Mouse (Mus musculus) liver, embryonic 11.5 days (tissue): ENCODE data around the gene Cep164. TPM values are rescaled to one million over a fixed set of nuclear protein-coding genes. Genes with fewer than 3 reads are reported as not detected.

Source experiments
- ATAC-seq: fragments of 200-750 bp; cut with Nextera tagmentation; replicated peaks from 2 replicates; pipeline ENCODE4 v1.8.0; 2017; ENCODE audit warnings: moderate number of reproducible peaks, mild to moderate bottlenecking, moderate TSS enrichment, moderate library complexity; ENCODE audit not compliant: low FRiP score
- DNase-seq: peaks from one replicate; pipeline ENCODE4 v3.0.0-alpha.2; 2017; ENCODE audit warnings: low spot score
- H3K27ac ChIP-seq: fragments of 300-500 bp; sonication (generic); 2 replicates; pipeline ENCODE4 v1.5.1; 2014; ENCODE audit warnings: mild to moderate bottlenecking, low read depth, low read length, control low read depth
- H3K27me3 ChIP-seq: fragments of 300-500 bp; sonication (generic); replicated peaks from 2 replicates; pipeline ENCODE4 v1.6.1; 2014; ENCODE audit warnings: low read length, mixed read lengths; ENCODE audit not compliant: control insufficient read depth, insufficient read depth
- H3K36me3 ChIP-seq: fragments of 300-500 bp; sonication (generic); 2 replicates; pipeline ENCODE4 v1.6.1; 2014; ENCODE audit warnings: mild to moderate bottlenecking, low read length, moderate library complexity, mixed read lengths; ENCODE audit not compliant: control insufficient read depth, insufficient read depth
- H3K4me1 ChIP-seq: fragments of 300-500 bp; sonication (generic); replicated peaks from 2 replicates; pipeline ENCODE4 v1.6.1; 2014; ENCODE audit warnings: low read length, mixed read lengths; ENCODE audit not compliant: control insufficient read depth, insufficient read depth
- H3K4me2 ChIP-seq: fragments of 300-500 bp; sonication (generic); 2 replicates; pipeline ENCODE4 v1.6.1; 2014; ENCODE audit warnings: mild to moderate bottlenecking, control low read depth, moderate library complexity
- H3K4me3 ChIP-seq: fragments of 300-500 bp; sonication (generic); 2 replicates; pipeline ENCODE4 v1.5.1; 2014; ENCODE audit warnings: low read depth, low read length, control low read depth
- H3K9ac ChIP-seq: fragments of 300-500 bp; sonication (generic); 2 replicates; pipeline ENCODE4 v1.6.1; 2014; ENCODE audit warnings: low read depth, low read length, control low read depth
- H3K9me3 ChIP-seq: fragments of 300-500 bp; sonication (generic); 2 replicates; pipeline ENCODE4 v1.6.1; 2016; ENCODE audit warnings: low read length, inconsistent platforms, mixed read lengths; ENCODE audit not compliant: control insufficient read depth
- WGBS: fragments of 180-500 bp; shearing (Covaris S2); extraction: QIAGEN DNeasy Blood & Tissue Kit; methylation state at CpG from one replicate; pipeline ENCODE4 v1.1.7; 2014; 5-methylcytosine and 5-hydroxymethylcytosine counted together
- polyA plus RNA-seq: library from polyadenylated mRNA; unstranded; fragments of >200 nt; fragmentation: Nextera tagmentation; extraction: Ambion mirVana; gene quantifications from 2 replicates; pipeline ENCODE4 v1.2.1, GENCODE M21; 2014

Gene Cep164
- polyA plus RNA-seq, 1 experiment from 2014 or later = 12.9 TPM

- ATAC-seq = no peak
- Histone ChIP-seq H3K27ac (no peak overlapping the region), H3K9ac (no peak overlapping the region), H3K27me3 (0 out of 2 replicates have a peak, but pooled peaks cover 6% of the 10 kb centered on the region), H3K4me2 (peak overlapping the region; percentile 88), H3K4me1 (peaks cover 17% of the 10 kb centered on the region), H3K36me3 (no peaks in the 10 kb centered on the region), H3K4me3 (no peak overlapping the region), H3K9me3 (no peaks in the 10 kb centered on the region)
- 73% methylated on average over 6 of the region's 6 CpGs for WGBS
- DNase-seq = no peak
These were observed 13.0 kb upstream of the Cep164 start for GRCm38 (mm10) chr9:45841458-45841857.

GRCm38 (mm10) chr9:45840331-45840730 is 11.8 kb upstream of the Cep164 start:
- no peak for ATAC-seq
- Histone ChIP-seq H3K9me3 (no peaks in the 10 kb centered on the region), H3K4me1 (peaks cover 17% of the 10 kb centered on the region), H3K4me2 (peak overlapping the region; percentile 88), H3K4me3 (peak overlapping the region; percentile 71), H3K9ac (no peak overlapping the region), H3K27me3 (0 out of 2 replicates have a peak, but pooled peaks cover 6% of the 10 kb centered on the region), H3K36me3 (no peaks in the 10 kb centered on the region), H3K27ac (no peak overlapping the region)
- WGBS = 64% methylated on average over 5 of the region's 5 CpGs
- DNase-seq = no peak

GRCm38 (mm10) chr9:45839982-45840300 is 11.4 kb upstream of the Cep164 start:
- 74% methylated on average over 7 of the region's 7 CpGs for whole genome bisulfite sequencing
- Histone ChIP-seq H3K9ac (peak overlapping the region; percentile 22; the same call in 1 of the 2 replicates), H3K27me3 (0 out of 2 replicates have a peak, but pooled peaks cover 6% of the 10 kb centered on the region), H3K9me3 (no peaks in the 10 kb centered on the region), H3K27ac (no peak overlapping the region), H3K4me1 (peaks cover 17% of the 10 kb centered on the region), H3K4me3 (peak overlapping the region; percentile 71), H3K36me3 (no peaks in the 10 kb centered on the region), H3K4me2 (peak overlapping the region; percentile 88)
- ATAC-seq = peak; percentile 16; the same call in 1 of the 2 replicates
- no peak for DNase-seq

- Histone ChIP-seq H3K4me3 (peak overlapping the region; percentile 71), H3K9me3 (no peaks in the 10 kb centered on the region), H3K27me3 (0 out of 2 replicates have a peak, but pooled peaks cover 6% of the 10 kb centered on the region), H3K27ac (peak overlapping the region; percentile 52), H3K4me2 (peak overlapping the region; percentile 88), H3K4me1 (peaks cover 17% of the 10 kb centered on the region), H3K36me3 (no peaks in the 10 kb centered on the region), H3K9ac (peak overlapping the region; percentile 71)
- WGBS = 15% methylated on average over 17 of the region's 17 CpGs
- ATAC-seq (peak; percentile 36), DNase-seq (no peak)
These were observed 10.9 kb upstream of the Cep164 start for GRCm38 (mm10) chr9:45839139-45839981.

GRCm38 (mm10) chr9:45838434-45839138 is 10.1 kb upstream of the Cep164 start, which contains the start of gene Bace1:
Bace1 (plus strand) TSS chr9:45838580.
- no peaks in the 10 kb centered on the region for H3K9me3 ChIP-seq
- ATAC-seq (peak; percentile 71), DNase-seq (peak; percentile 56)
- H3K4me1 ChIP-seq = peaks cover 17% of the 10 kb centered on the region
- H3K4me3 ChIP-seq = peak within 1 kb of the TSS; percentile 71
- H3K9ac ChIP-seq = peak within 1 kb of the TSS; percentile 71
- H3K4me2 ChIP-seq = peak within 1 kb of the TSS; percentile 88
- H3K27me3 ChIP-seq = 0 out of 2 replicates have a peak, but pooled peaks cover 6% of the 10 kb centered on the region
- H3K36me3 ChIP-seq = no peaks in the 10 kb centered on the region
- 2% methylated on average over 39 of the region's 40 CpGs for WGBS
- peak within 1 kb of the TSS; percentile 52 for H3K27ac ChIP-seq

- Histone ChIP-seq H3K9me3 (no peaks in the 10 kb centered on the region), H3K27me3 (0 out of 2 replicates have a peak, but pooled peaks cover 6% of the 10 kb centered on the region), H3K9ac (no peak overlapping the region; the same call in 1 of the 2 replicates), H3K4me2 (peak overlapping the region; percentile 88), H3K4me1 (peaks cover 17% of the 10 kb centered on the region), H3K36me3 (no peaks in the 10 kb centered on the region), H3K4me3 (peak overlapping the region; percentile 71), H3K27ac (no peak overlapping the region)
- DNase-seq (no peak), ATAC-seq (peak; percentile 15; the same call in 1 of the 2 replicates)
- WGBS = 20% methylated on average over 4 of the region's 4 CpGs
These were observed 9.6 kb upstream of the Cep164 start for GRCm38 (mm10) chr9:45838069-45838433.

- WGBS = 78% methylated on average over 2 of the region's 2 CpGs
- H3K4me1 ChIP-seq = no peaks in the 10 kb centered on the region
- no peak for ATAC-seq
- no peak overlapping the region for H3K4me2 ChIP-seq
- H3K4me3 ChIP-seq = no peak overlapping the region
- H3K27me3 ChIP-seq = 0 out of 2 replicates have a peak, but pooled peaks cover 2% of the 10 kb centered on the region
- no peak for DNase-seq
- no peaks in the 10 kb centered on the region for H3K9me3 ChIP-seq
- no peak overlapping the region for H3K27ac ChIP-seq
- no peaks in the 10 kb centered on the region for H3K36me3 ChIP-seq
- no peak overlapping the region for H3K9ac ChIP-seq
These were observed 5.0 kb upstream of the Cep164 start for GRCm38 (mm10) chr9:45833461-45833860.

GRCm38 (mm10) chr9:45832898-45833297 is 4.4 kb upstream of the Cep164 start:
- Histone ChIP-seq H3K27ac (no peak overlapping the region), H3K36me3 (no peaks in the 10 kb centered on the region), H3K4me3 (no peak overlapping the region), H3K9ac (no peak overlapping the region), H3K4me2 (no peak overlapping the region), H3K9me3 (no peaks in the 10 kb centered on the region), H3K27me3 (no peaks in the 10 kb centered on the region), H3K4me1 (no peaks in the 10 kb centered on the region; the same call in 1 of the 2 replicates)
- WGBS = 88% methylated on average over 2 of the region's 2 CpGs
- no peak for DNase-seq
- no peak for ATAC-seq
